Mouse (Mus musculus) hindbrain, embryonic 13.5 days (tissue): Measurements from ENCODE around the gene Sgms2. TPM values are rescaled to one million over a fixed set of nuclear protein-coding genes. Genes with fewer than 3 reads are reported as not detected.

Source experiments
- ATAC-seq: fragments of 200-750 bp; cut with Nextera tagmentation; 2 replicates; pipeline ENCODE4 v1.8.0; 2017; ENCODE audit warnings: moderate TSS enrichment; ENCODE audit not compliant: low FRiP score
- H3K27ac ChIP-seq: fragments of 300-500 bp; sonication (generic); 2 replicates; pipeline ENCODE4 v1.5.1; 2015; ENCODE audit warnings: inconsistent platforms, mild to moderate bottlenecking, moderate library complexity
- H3K27me3 ChIP-seq: fragments of 300-500 bp; sonication (generic); 2 replicates; pipeline ENCODE4 v1.6.1; 2015; ENCODE audit warnings: mild to moderate bottlenecking, inconsistent platforms
- H3K36me3 ChIP-seq: fragments of 300-500 bp; sonication (generic); 2 replicates; pipeline ENCODE4 v1.6.1; 2015; ENCODE audit warnings: mild to moderate bottlenecking, inconsistent platforms
- H3K4me1 ChIP-seq: fragments of 300-500 bp; sonication (generic); replicated peaks from 2 replicates; pipeline ENCODE4 v1.6.1; 2015; ENCODE audit warnings: inconsistent platforms
- H3K4me2 ChIP-seq: fragments of 300-500 bp; sonication (generic); 2 replicates; pipeline ENCODE4 v1.6.1; 2015; ENCODE audit warnings: inconsistent platforms, mild to moderate bottlenecking, moderate library complexity
- H3K4me3 ChIP-seq: fragments of 300-500 bp; sonication (generic); 2 replicates; pipeline ENCODE4 v1.5.1; 2015; ENCODE audit warnings: mild to moderate bottlenecking, inconsistent platforms
- H3K9ac ChIP-seq: fragments of 300-500 bp; sonication (generic); 2 replicates; pipeline ENCODE4 v1.6.1; 2015; ENCODE audit warnings: mild to moderate bottlenecking, inconsistent platforms
- H3K9me3 ChIP-seq: fragments of 300-500 bp; sonication (generic); 2 replicates; pipeline ENCODE4 v1.6.1; 2016; ENCODE audit warnings: inconsistent platforms
- WGBS: fragments of 180-500 bp; shearing (Covaris S2); methylation state at CpG from one replicate; pipeline ENCODE4 v1.1.7; 2015; 5-methylcytosine and 5-hydroxymethylcytosine counted together
- polyA plus RNA-seq: library from polyadenylated mRNA; unstranded; fragments of >200 nt; fragmentation: Nextera tagmentation; extraction: Ambion mirVana; gene quantifications from 2 replicates; pipeline ENCODE4 v1.2.1, GENCODE M21; 2015

The Sgms2 gene
- polyA plus RNA-seq, 1 experiment from 2014 or later, result 2.4 TPM

DNA sequence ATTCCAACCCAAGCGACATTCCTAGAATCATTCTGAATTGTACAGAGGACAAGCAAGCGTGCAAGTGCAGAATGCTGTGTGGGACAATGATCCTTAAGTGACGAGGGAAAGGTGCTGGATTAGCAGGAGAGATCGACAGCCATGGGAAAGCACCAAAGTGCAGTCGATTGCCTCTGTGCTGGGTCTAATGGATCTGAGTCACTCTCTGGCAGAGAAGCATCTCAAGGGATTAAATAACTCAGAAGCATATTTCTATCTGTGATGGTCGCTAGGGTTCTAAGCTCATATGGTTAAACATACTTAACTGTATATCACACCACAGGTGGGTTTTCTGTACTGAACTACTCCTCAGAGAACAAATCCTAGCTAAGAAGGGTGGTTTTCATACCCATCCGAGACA lies 118.2 kb downstream of the Sgms2 start:
- no peak for ATAC-seq
- no peak overlapping the region for H3K27ac ChIP-seq
- H3K4me2 ChIP-seq, result no peak overlapping the region
- no peaks in the 10 kb centered on the region for H3K9me3 ChIP-seq
- no peak overlapping the region for H3K9ac ChIP-seq
- no peak overlapping the region for H3K4me3 ChIP-seq
- 88% methylated on average over 7 of the region's 7 CpGs for WGBS
- no peaks in the 10 kb centered on the region for H3K27me3 ChIP-seq
- H3K36me3 ChIP-seq, result no peaks in the 10 kb centered on the region
- H3K4me1 ChIP-seq, result no peaks in the 10 kb centered on the region

DNA sequence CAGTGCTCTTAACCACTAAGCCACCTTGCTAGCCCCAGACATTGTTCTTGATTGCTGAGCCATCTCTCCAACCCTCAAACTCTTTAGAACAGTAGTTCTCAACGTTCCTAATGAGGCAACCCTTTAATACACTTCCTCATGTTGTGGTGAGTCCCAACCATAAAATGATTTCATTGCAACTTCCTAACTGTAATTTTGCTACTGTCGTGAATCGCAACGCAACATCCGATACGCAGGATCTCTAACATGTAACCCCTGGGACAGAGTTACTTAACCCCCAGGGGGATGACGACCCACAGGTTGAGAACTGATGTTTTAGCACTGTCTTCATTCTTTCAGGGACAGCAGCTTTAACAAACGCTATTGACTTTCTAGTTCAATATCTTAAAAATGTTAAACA lies 122.5 kb downstream of the Sgms2 start:
- Histone ChIP-seq H3K36me3 (no peaks in the 10 kb centered on the region), H3K4me2 (no peak overlapping the region), H3K9me3 (no peaks in the 10 kb centered on the region), H3K27ac (no peak overlapping the region), H3K4me1 (peaks cover 11% of the 10 kb centered on the region; the same call in 1 of the 2 replicates), H3K9ac (no peak overlapping the region), H3K4me3 (no peak overlapping the region), H3K27me3 (no peaks in the 10 kb centered on the region)
- 96% methylated on average over 8 of the region's 8 CpGs for WGBS
- ATAC-seq, result no peak

DNA sequence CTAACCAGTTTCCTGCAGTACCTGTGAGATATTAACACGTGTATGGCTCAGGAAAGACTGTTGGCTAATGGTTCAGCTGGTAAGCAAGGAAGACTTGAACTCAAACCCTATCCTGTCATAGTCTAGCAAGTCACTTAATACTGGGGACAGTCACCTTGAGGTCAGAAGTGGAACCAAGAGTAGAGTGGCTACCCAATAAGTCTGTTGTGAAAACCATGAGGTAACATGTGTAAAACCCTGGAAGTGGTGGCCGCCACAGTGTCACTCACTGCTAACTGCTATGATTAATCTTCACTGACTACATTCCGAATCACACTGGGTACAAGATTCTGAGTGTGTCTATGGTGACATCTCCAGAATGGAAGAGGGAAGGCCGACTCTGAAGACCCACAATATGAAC lies 123.8 kb downstream of the Sgms2 start:
- H3K27ac ChIP-seq, result no peak overlapping the region
- H3K27me3 ChIP-seq, result no peaks in the 10 kb centered on the region
- H3K9me3 ChIP-seq, result no peaks in the 10 kb centered on the region
- no peak overlapping the region for H3K9ac ChIP-seq
- H3K36me3 ChIP-seq, result no peaks in the 10 kb centered on the region
- no peak for ATAC-seq
- H3K4me2 ChIP-seq, result no peak overlapping the region
- peaks cover 11% of the 10 kb centered on the region; the same call in 1 of the 2 replicates for H3K4me1 ChIP-seq
- 93% methylated on average over 4 of the region's 4 CpGs for WGBS
- H3K4me3 ChIP-seq, result no peak overlapping the region

DNA sequence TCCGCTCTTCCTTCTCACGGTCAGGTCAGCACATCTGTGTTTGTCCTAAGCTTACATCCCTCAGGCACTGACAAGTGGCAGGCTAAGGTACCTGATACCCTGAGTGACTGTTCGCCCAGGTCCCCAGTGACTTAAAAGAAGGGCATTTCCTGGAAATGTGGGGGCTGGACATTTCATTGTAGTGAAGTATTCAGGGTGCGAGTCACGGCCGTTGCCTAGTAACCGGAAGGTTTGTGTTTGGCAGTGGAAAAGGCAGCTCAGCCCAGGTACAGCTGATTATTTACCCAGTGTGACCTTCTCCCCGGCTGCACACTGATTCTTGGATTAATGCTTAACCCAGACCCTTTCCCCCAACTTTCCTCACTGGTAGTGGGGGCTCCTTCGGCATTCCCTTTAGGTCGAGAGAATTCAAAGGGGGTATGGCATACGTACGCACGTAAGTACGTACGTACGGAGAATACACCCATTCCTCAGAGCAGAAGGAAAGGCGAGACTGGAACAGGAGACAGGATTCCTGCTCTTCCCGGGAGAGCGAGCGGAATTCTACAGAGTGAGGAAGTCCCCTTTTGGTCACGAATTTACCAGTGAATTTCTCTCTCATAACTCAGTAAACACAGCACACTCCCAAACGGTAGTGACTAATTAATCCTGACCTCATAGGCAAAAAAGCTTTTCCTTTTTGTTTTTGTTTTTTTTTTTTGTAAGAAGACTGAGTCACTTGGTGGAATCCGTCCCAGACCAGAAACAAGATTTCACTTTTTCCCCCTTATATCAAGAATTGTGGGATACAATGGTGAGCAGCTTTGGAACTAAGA lies 126.4 kb downstream of the Sgms2 start:
- no peak overlapping the region for H3K4me3 ChIP-seq
- H3K4me2 ChIP-seq, result no peak overlapping the region
- H3K9ac ChIP-seq, result no peak overlapping the region
- no peaks in the 10 kb centered on the region for H3K27me3 ChIP-seq
- WGBS, result 64% methylated on average over 23 of the region's 23 CpGs
- H3K4me1 ChIP-seq, result peaks cover 11% of the 10 kb centered on the region; the same call in 1 of the 2 replicates
- H3K36me3 ChIP-seq, result no peaks in the 10 kb centered on the region
- H3K9me3 ChIP-seq, result no peaks in the 10 kb centered on the region
- 0 out of 2 replicates have a peak overlapping the region, but pooled peaks have one; percentile 4 for H3K27ac ChIP-seq
- ATAC-seq, result peak; percentile 59

DNA sequence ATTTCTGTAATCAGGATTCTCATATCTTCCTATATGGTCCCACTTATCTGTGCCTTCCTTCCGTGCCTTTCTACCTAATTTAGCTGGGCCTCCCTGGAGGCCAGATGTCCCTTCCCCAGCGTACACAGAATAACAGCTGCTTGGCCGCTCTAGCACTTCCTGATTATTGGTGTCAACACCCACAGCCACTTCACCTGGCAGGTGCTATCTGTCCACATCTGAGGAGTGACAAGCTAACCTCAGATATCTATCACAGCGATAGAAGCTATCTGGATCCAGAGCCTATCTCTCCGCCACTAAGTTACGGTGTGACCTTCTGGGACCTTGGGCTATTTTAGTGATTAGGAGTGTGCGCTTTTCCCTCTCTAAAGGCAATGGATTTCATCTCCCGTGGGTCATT lies 127.0 kb downstream of the Sgms2 start:
- Histone ChIP-seq H3K4me2 (no peak overlapping the region), H3K36me3 (no peaks in the 10 kb centered on the region), H3K4me1 (peaks cover 11% of the 10 kb centered on the region; the same call in 1 of the 2 replicates), H3K27ac (no peak overlapping the region), H3K9me3 (no peaks in the 10 kb centered on the region), H3K4me3 (no peak overlapping the region), H3K9ac (no peak overlapping the region), H3K27me3 (no peaks in the 10 kb centered on the region)
- ATAC-seq, result 0 out of 2 replicates have a peak, but pooled peaks have one; percentile 7
- 70% methylated on average over 8 of the region's 8 CpGs for WGBS

DNA sequence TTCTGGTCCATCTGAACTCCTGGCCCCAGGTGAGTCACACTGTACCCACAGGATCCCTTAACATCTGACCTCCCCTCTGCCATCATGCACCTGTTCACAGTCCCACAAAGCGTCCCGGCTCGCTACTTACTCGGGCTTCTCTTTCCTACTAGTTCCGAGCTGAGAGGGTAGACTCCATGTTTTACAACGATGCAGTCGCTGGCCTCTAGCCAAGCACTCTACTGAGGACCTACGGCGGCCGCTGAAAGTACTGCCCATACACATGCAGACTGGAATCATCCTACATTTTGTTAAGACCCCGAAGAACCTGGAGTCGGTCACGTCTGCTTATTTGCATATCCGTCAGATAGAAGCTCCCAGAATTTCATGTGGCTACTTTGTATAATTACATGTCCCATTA lies 127.6 kb downstream of the Sgms2 start:
- Histone ChIP-seq H3K9me3 (no peaks in the 10 kb centered on the region), H3K9ac (no peak overlapping the region), H3K4me3 (no peak overlapping the region), H3K27ac (no peak overlapping the region), H3K4me1 (peaks cover 11% of the 10 kb centered on the region; the same call in 1 of the 2 replicates), H3K36me3 (no peaks in the 10 kb centered on the region), H3K4me2 (no peak overlapping the region), H3K27me3 (no peaks in the 10 kb centered on the region)
- ATAC-seq, result no peak
- 89% methylated on average over 14 of the region's 14 CpGs for WGBS

DNA sequence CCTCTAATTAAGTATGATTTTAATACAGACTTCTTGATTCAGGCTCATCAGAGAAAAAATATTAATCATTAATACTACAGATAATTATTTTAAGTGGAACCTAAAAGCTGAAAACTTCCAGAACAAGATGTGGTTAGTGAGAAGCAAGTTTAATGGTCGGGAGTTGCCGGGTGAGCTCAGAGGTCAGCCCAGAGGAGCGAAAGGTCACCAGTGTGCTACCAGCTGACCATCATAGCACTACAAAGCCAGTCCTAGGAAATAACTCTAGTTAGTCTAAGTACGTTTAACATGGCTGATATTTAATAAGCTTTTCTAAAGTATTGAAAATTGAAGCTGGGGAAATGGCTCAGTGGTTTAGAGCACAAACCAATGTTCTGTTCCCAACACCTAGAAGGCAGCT lies 129.3 kb downstream of the Sgms2 start:
- WGBS, result 80% methylated on average over 4 of the region's 4 CpGs
- no peaks in the 10 kb centered on the region for H3K9me3 ChIP-seq
- H3K4me3 ChIP-seq, result no peak overlapping the region
- H3K27ac ChIP-seq, result no peak overlapping the region
- H3K4me1 ChIP-seq, result peaks cover 11% of the 10 kb centered on the region; the same call in 1 of the 2 replicates
- no peak overlapping the region for H3K9ac ChIP-seq
- no peak overlapping the region for H3K4me2 ChIP-seq
- H3K27me3 ChIP-seq, result no peaks in the 10 kb centered on the region
- no peak for ATAC-seq
- H3K36me3 ChIP-seq, result no peaks in the 10 kb centered on the region

DNA sequence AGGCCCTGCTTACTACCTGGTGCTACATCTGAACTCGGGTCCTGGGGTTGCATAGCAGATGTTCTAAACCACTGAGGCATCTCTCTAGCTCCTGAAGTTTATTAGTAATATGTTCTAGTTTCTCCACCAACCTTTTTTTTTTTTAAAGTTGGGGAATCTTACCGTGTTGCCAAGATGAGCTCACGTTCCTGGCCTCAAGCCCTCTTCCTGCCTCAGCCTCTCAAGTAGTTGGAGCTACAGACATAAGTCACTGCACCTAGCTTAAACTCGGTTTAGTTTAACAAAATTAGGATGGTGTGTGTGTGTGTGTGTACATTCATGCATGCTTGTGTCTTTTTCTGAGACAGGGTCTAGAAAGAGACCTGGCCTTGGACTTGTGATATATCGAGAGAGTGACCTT lies 132.2 kb downstream of the Sgms2 start:
- H3K27me3 ChIP-seq, result no peaks in the 10 kb centered on the region
- H3K9me3 ChIP-seq, result no peaks in the 10 kb centered on the region
- H3K4me3 ChIP-seq, result no peak overlapping the region
- no peaks in the 10 kb centered on the region for H3K36me3 ChIP-seq
- H3K27ac ChIP-seq, result no peak overlapping the region
- 0 out of 2 replicates have a peak, but pooled peaks cover under 1% of the 10 kb centered on the region for H3K4me1 ChIP-seq
- 86% methylated on average over 5 of the region's 5 CpGs for WGBS
- H3K9ac ChIP-seq, result no peak overlapping the region
- H3K4me2 ChIP-seq, result no peak overlapping the region
- no peak for ATAC-seq

DNA sequence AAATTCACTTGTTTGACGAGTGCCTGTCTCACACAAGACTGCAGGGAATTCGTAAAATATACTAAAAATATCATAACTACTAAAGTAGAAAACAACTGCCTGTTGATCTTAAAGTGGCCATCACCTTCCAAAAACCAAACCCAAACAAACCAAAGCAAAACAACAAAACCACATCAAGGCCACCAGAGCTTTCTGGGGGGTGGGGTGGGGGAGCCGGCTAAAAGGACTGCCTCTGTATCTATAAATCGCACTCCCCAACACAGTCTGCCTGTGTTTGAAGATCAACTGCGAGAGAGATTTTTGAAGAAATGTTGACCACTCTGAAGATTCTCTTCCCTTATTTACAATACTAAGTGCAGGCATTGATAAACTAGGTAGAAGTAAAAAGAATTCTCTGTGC lies 133.0 kb downstream of the Sgms2 start:
- no peaks in the 10 kb centered on the region for H3K36me3 ChIP-seq
- ATAC-seq, result no peak
- no peak overlapping the region for H3K4me3 ChIP-seq
- WGBS, result 90% methylated on average over 5 of the region's 5 CpGs
- no peak overlapping the region for H3K27ac ChIP-seq
- H3K4me2 ChIP-seq, result no peak overlapping the region
- no peaks in the 10 kb centered on the region for H3K27me3 ChIP-seq
- H3K4me1 ChIP-seq, result no peaks in the 10 kb centered on the region
- H3K9me3 ChIP-seq, result no peaks in the 10 kb centered on the region
- no peak overlapping the region for H3K9ac ChIP-seq

DNA sequence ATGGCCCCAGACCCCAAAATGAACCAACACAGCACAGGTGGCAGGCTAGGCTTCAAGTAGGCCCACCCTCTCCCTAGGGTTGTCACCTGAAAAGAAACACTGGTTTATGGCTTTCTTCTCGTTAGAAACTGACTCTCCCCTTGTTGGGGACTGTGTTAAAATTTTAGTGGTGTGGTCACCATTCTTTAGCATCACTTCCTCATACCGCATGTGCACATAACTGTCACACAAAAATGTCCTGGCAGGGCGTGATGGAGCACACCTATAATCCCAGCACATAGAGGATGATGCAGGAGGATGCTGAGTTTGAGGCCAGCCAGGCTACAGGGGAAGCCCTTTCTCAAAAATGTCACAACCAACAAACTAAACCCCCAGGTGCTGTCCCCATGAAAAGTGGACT lies 133.6 kb downstream of the Sgms2 start:
- Histone ChIP-seq H3K9ac (no peak overlapping the region), H3K36me3 (no peaks in the 10 kb centered on the region), H3K9me3 (no peaks in the 10 kb centered on the region), H3K4me2 (no peak overlapping the region), H3K27ac (no peak overlapping the region), H3K4me1 (no peaks in the 10 kb centered on the region), H3K4me3 (no peak overlapping the region), H3K27me3 (no peaks in the 10 kb centered on the region)
- ATAC-seq, result no peak
- WGBS, result 78% methylated on average over 3 of the region's 3 CpGs

DNA sequence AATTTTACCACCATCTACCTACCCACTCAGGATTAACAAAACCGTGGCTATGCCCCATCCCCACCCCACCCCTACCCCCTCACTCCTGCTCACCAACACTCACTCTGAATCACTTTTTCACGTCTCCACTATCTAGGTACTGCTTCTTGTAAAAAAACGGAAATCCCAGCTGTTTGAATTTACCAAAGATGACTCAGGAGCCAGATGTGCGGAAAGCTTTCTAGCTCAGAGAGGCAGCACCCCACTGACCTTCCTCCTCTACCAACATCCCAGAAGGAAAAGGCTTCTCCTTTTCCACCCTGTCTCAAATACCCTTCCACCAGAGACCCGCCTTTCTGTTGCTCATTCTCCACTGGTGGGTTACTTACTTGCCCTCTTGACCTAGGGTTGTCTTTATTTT lies 135.2 kb downstream of the Sgms2 start:
- Histone ChIP-seq H3K4me2 (no peak overlapping the region), H3K4me1 (no peaks in the 10 kb centered on the region), H3K4me3 (no peak overlapping the region), H3K27ac (no peak overlapping the region), H3K9me3 (no peaks in the 10 kb centered on the region), H3K27me3 (no peaks in the 10 kb centered on the region), H3K9ac (no peak overlapping the region), H3K36me3 (no peaks in the 10 kb centered on the region)
- WGBS, result 80% methylated on average over 5 of the region's 5 CpGs
- ATAC-seq, result no peak

DNA sequence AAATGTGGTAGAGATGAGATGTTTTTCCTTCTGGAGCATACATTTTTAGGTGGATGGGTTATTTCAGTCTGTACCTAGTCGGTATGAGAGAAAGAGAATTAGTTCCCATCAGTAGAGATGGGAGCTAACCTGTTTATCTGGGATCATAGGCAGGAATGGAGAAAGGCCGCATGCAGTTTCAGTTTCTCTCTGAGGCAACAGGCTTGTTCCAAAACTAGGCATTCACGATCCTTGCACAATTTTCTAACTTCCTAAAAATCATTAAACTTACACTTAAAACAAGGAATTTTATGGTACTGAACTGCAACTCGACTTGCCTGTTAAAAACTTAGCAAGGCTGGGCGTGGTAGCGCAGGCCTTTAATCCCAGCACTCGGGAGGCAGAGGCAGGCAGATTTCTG lies 140.7 kb downstream of the Sgms2 start:
- Histone ChIP-seq H3K9me3 (no peaks in the 10 kb centered on the region), H3K27ac (no peak overlapping the region), H3K27me3 (no peaks in the 10 kb centered on the region), H3K4me3 (no peak overlapping the region), H3K4me1 (no peaks in the 10 kb centered on the region), H3K4me2 (no peak overlapping the region), H3K36me3 (no peaks in the 10 kb centered on the region), H3K9ac (no peak overlapping the region)
- 91% methylated on average over 7 of the region's 7 CpGs for WGBS
- no peak for ATAC-seq

DNA sequence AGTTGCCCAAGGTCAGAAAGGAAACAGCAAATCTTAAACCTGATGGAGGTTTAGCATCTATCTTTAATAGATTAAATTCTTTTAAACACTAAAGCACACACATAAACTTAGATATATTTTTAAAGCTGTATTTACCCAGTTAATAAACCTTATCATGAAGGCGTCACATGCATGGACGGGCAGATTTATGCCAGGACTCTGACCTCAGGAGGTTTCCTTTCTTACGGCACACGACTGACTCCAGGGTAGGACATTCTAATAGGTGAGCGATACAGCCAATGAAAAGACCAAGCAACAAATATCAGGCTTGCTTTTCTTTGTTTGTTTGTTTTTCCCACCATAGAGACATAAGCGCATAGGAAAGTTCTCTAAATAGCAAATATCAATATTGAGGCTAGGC lies 142.2 kb downstream of the Sgms2 start:
- no peaks in the 10 kb centered on the region for H3K9me3 ChIP-seq
- 84% methylated on average over 6 of the region's 6 CpGs for WGBS
- ATAC-seq, result no peak
- H3K27ac ChIP-seq, result no peak overlapping the region
- H3K4me1 ChIP-seq, result no peaks in the 10 kb centered on the region
- no peak overlapping the region for H3K9ac ChIP-seq
- no peak overlapping the region for H3K4me3 ChIP-seq
- H3K4me2 ChIP-seq, result no peak overlapping the region
- H3K36me3 ChIP-seq, result no peaks in the 10 kb centered on the region
- H3K27me3 ChIP-seq, result no peaks in the 10 kb centered on the region
